Mouse (Mus musculus) olfactory bulb, adult 2 months (tissue): ENCODE results near the gene Atp6v1c2.

Experiments used
- CTCF ChIP-seq: fragments of 200-500 bp; IDR thresholded peaks from 2 replicates; pipeline ENCODE4 v1.5.1; 2012; ENCODE audit warnings: low read depth, mild to moderate bottlenecking, low read length, moderate library complexity; ENCODE audit not compliant: insufficient read depth
- POLR2A ChIP-seq: fragments of 200-500 bp; IDR thresholded peaks from 2 replicates; pipeline ENCODE4 v1.6.1; 2012; ENCODE audit warnings: mild to moderate bottlenecking, low read depth, low read length, moderate library complexity; ENCODE audit not compliant: insufficient read depth

DNA sequence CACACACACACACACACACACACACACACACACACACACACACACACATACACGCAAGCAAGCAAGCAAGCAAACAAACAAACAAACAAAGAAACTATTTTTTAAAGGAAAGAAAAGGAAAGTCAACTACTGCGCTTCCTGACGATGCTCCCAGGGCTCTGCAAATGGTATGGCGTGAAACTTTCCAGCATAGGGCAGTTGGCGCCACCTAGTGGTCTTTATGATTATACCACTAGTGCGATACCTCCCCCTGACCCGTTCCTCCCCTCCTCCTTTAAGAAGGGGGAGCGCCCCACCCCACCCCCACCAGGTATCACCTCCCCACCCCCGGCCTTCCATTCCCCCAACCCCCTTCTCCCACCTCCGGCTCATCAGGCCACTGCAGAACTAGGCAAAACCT is 72.3 kb downstream of the Atp6v1c2 start:
- no peak for TF ChIP-seq CTCF
- TF ChIP-seq POLR2A = no peak
